ENCODE assay signal across 19 mouse cellular contexts in genomic region chr13:99483433-99483832, GRCm38 (mm10). TPM values are rescaled to one million over a fixed set of nuclear protein-coding genes. Genes with fewer than 3 reads are reported as not detected.
DNase-seq lines count a peak whose midpoint lies in the region; ATAC-seq and TF ChIP-seq lines count a peak whose summit lies in the region.
"Had no signal": no experiment of that assay in that cellular context is flagged by ENCODE, and none has a peak within 500 bp of the region (broad histone marks: within the 10 kb centered on the region; RNA-seq: fewer than 3 reads in every experiment).

No protein-coding gene starts in this region.

- peak; percentile 93 for DNase-seq in heart, adult 11 months
- no peak for DNase-seq in lung, embryonic 14.5 days
- DNase-seq in lung, adult 18-20 months = no peak
- DNase-seq in NIH3T3 (ENCODE audit: low read depth) = peak; percentile 63
- no peak for DNase-seq in hindbrain, embryonic 10.5 days (ENCODE audit: low spot score)
- DNase-seq: adrenal gland, postnatal 36 days; cerebellum, adult 18-20 months; cerebellum, postnatal 25 days; kidney, adult 8-10 months; kidney, postnatal 14 days; left cerebral cortex, postnatal 4 days; right cerebral cortex, postnatal 25 days; thymus, postnatal 25 days had no signal

- no peak for ATAC-seq in heart, embryonic 11.5 days (replicated peaks; ENCODE audit: insufficient number of reproducible peaks, low FRiP score, low TSS enrichment)
- peak; percentile 36; the same call in 1 of the 2 replicates for ATAC-seq in lung, embryonic 14.5 days (ENCODE audit: insufficient read depth)
- ATAC-seq in stomach, embryonic 15.5 days (ENCODE audit: insufficient read depth, low FRiP score, low read depth) = no peak
- ATAC-seq: forebrain, embryonic 16.5 days had no signal

- no peaks in the 10 kb centered on the region; the same call in 1 of the 2 replicates for H3K36me3 ChIP-seq in heart, embryonic 11.5 days (ENCODE audit: control insufficient read depth, insufficient read depth, low read length)
- H3K36me3 ChIP-seq in lung, embryonic 14.5 days (ENCODE audit: insufficient read depth) = 0 out of 2 replicates have a peak, but pooled peaks cover 5% of the 10 kb centered on the region
- no peaks in the 10 kb centered on the region for H3K36me3 ChIP-seq in stomach, embryonic 15.5 days
- H3K36me3 ChIP-seq in hindbrain, embryonic 10.5 days = peaks cover 68% of the 10 kb centered on the region
- H3K36me3 ChIP-seq: embryonic facial prominence, embryonic 15.5 days; G1E had no signal

- no peak overlapping the region for H3K9ac ChIP-seq in heart, embryonic 11.5 days (ENCODE audit: low read depth, low read length)
- H3K9ac ChIP-seq in lung, embryonic 14.5 days = no peak overlapping the region
- no peak overlapping the region for H3K9ac ChIP-seq in stomach, embryonic 15.5 days
- H3K9ac ChIP-seq: embryonic facial prominence, embryonic 15.5 days had no signal

- H3K27ac ChIP-seq in heart, embryonic 11.5 days (ENCODE audit: low read depth, low read length) = no peak overlapping the region
- no peak overlapping the region for H3K27ac ChIP-seq in lung, embryonic 14.5 days (ENCODE audit: low read depth)
- H3K27ac ChIP-seq in stomach, embryonic 15.5 days = peak overlapping the region; percentile 48; the same call in 1 of the 2 replicates
- no peak overlapping the region for H3K27ac ChIP-seq in hindbrain, embryonic 10.5 days
- H3K27ac ChIP-seq: embryonic facial prominence, embryonic 15.5 days; heart, embryonic 10.5 days had no signal

- H3K4me3 ChIP-seq in heart, embryonic 11.5 days (ENCODE audit: low read depth, low read length) = no peak overlapping the region
- no peak overlapping the region for H3K4me3 ChIP-seq in lung, embryonic 14.5 days (ENCODE audit: low read depth, low read length)
- no peak overlapping the region for H3K4me3 ChIP-seq in stomach, embryonic 15.5 days (replicated peaks)
- no peak overlapping the region for H3K4me3 ChIP-seq in hindbrain, embryonic 10.5 days
- H3K4me3 ChIP-seq: embryonic facial prominence, embryonic 15.5 days; heart, embryonic 10.5 days had no signal

- H3K4me1 ChIP-seq in heart, embryonic 11.5 days (ENCODE audit: control insufficient read depth, insufficient read depth, low read length) = peaks cover 12% of the 10 kb centered on the region
- no peaks in the 10 kb centered on the region for H3K4me1 ChIP-seq in lung, embryonic 14.5 days (ENCODE audit: insufficient read depth)
- H3K4me1 ChIP-seq in stomach, embryonic 15.5 days = 0 out of 2 replicates have a peak, but pooled peaks cover 8% of the 10 kb centered on the region
- H3K4me1 ChIP-seq in hindbrain, embryonic 10.5 days (replicated peaks) = peaks cover 52% of the 10 kb centered on the region

- no peaks in the 10 kb centered on the region for H3K27me3 ChIP-seq in heart, embryonic 11.5 days (ENCODE audit: control insufficient read depth, insufficient read depth, low read length)
- no peaks in the 10 kb centered on the region for H3K27me3 ChIP-seq in lung, embryonic 14.5 days (ENCODE audit: insufficient read depth, low read length)
- no peaks in the 10 kb centered on the region for H3K27me3 ChIP-seq in stomach, embryonic 15.5 days (replicated peaks)
- H3K27me3 ChIP-seq in hindbrain, embryonic 10.5 days (ENCODE audit: insufficient read depth, poor library complexity, severe bottlenecking) = no peaks in the 10 kb centered on the region
- H3K27me3 ChIP-seq: embryonic facial prominence, embryonic 15.5 days had no signal

- H3K9me3 ChIP-seq in heart, embryonic 11.5 days (replicated peaks; ENCODE audit: control insufficient read depth, low read length) = no peaks in the 10 kb centered on the region
- no peaks in the 10 kb centered on the region for H3K9me3 ChIP-seq in lung, embryonic 14.5 days (ENCODE audit: low read depth, low read length)
- no peaks in the 10 kb centered on the region for H3K9me3 ChIP-seq in stomach, embryonic 15.5 days
- H3K9me3 ChIP-seq in hindbrain, embryonic 10.5 days = no peaks in the 10 kb centered on the region
- H3K9me3 ChIP-seq: embryonic facial prominence, embryonic 15.5 days; heart, embryonic 10.5 days had no signal

- no peak for TF ChIP-seq CTCF in lung, embryonic 14.5 days (IDR thresholded peaks at IDR 0.05; ENCODE audit: low read depth)

- H3K4me2 ChIP-seq in heart, embryonic 11.5 days = no peak overlapping the region
- H3K4me2 ChIP-seq in lung, embryonic 14.5 days = no peak overlapping the region
- no peak overlapping the region for H3K4me2 ChIP-seq in stomach, embryonic 15.5 days
- H3K4me2 ChIP-seq: embryonic facial prominence, embryonic 15.5 days had no signal

RNA-seq across cellular contexts. Expression of gene Map1b, which starts 32.9 kb away (rescaled TPM):
- 128 and 193 TPM in 2 replicates for polyA plus RNA-seq in heart, embryonic 11.5 days (2014; fragmentation: Nextera tagmentation; extraction: Ambion mirVana)
- 72.2 and 73.3 TPM in 2 replicates for polyA plus RNA-seq in lung, embryonic 14.5 days (2014; fragmentation: Nextera tagmentation; extraction: Ambion mirVana)
- 131 and 137 TPM in 2 replicates for polyA plus RNA-seq in stomach, embryonic 15.5 days (2015; fragmentation: Nextera tagmentation; extraction: Ambion mirVana)
- 743 and 1,096 TPM in 2 replicates for polyA plus RNA-seq in hindbrain, embryonic 10.5 days (2016; fragmentation: Nextera tagmentation; extraction: Ambion mirVana)
- polyA plus RNA-seq: G1E had no signal

Comparison
In these comparisons a context has a peak if more than half of its experiments do, and no peak if none do; other contexts are left out.
1. DNase-seq: peak in heart, adult 11 months (single experiment) and NIH3T3 (single experiment); none in lung, embryonic 14.5 days (single experiment), lung, adult 18-20 months (0 of 2) and hindbrain, embryonic 10.5 days (single experiment).